Mouse (Mus musculus) limb, embryonic 14.5 days (tissue): ENCODE results near the gene Fig4. TPM values are rescaled to one million over a fixed set of nuclear protein-coding genes. Genes with fewer than 3 reads are reported as not detected.

Experiments
- ATAC-seq: fragments of 200-750 bp; cut with Nextera tagmentation; 2 replicates; pipeline ENCODE4 v1.8.0; 2017; ENCODE audit warnings: low read depth, moderate number of reproducible peaks, moderate TSS enrichment; ENCODE audit not compliant: low FRiP score
- DNase-seq: peaks from one replicate; pipeline ENCODE4 v3.0.0-alpha.2; 2015; ENCODE audit warnings: low spot score
- H3K27ac ChIP-seq: fragments of 300-500 bp; sonication (generic); replicated peaks from 2 replicates; pipeline ENCODE4 v1.5.1; 2014; ENCODE audit warnings: low read depth, mild to moderate bottlenecking, low read length, moderate library complexity, mixed read lengths
- H3K27me3 ChIP-seq: fragments of 300-500 bp; sonication (generic); 2 replicates; pipeline ENCODE4 v1.6.1; 2014; ENCODE audit warnings: low read length, mixed read lengths; ENCODE audit not compliant: control insufficient read depth, insufficient read depth
- H3K36me3 ChIP-seq: fragments of 300-500 bp; sonication (generic); 2 replicates; pipeline ENCODE4 v1.6.1; 2014; ENCODE audit warnings: mild to moderate bottlenecking, low read length, moderate library complexity, mixed read lengths; ENCODE audit not compliant: control insufficient read depth, insufficient read depth
- H3K4me1 ChIP-seq: fragments of 300-500 bp; sonication (generic); 2 replicates; pipeline ENCODE4 v1.6.1; 2014; ENCODE audit warnings: antibody characterized with exemption, low read length, mixed read lengths; ENCODE audit not compliant: control insufficient read depth, insufficient read depth
- H3K4me2 ChIP-seq: fragments of 300-500 bp; sonication (generic); replicated peaks from 2 replicates; pipeline ENCODE4 v1.6.1; 2014; ENCODE audit warnings: low read depth, mild to moderate bottlenecking, low read length, moderate library complexity; ENCODE audit not compliant: severe bottlenecking
- H3K4me3 ChIP-seq: fragments of 300-500 bp; sonication (generic); replicated peaks from 2 replicates; pipeline ENCODE4 v1.5.1; 2014; ENCODE audit warnings: low read length
- H3K9ac ChIP-seq: fragments of 300-500 bp; sonication (generic); 2 replicates; pipeline ENCODE4 v1.6.1; 2014; ENCODE audit warnings: mild to moderate bottlenecking, low read depth, low read length, moderate library complexity; ENCODE audit not compliant: severe bottlenecking
- H3K9me3 ChIP-seq: fragments of 300-500 bp; sonication (generic); 2 replicates; pipeline ENCODE4 v1.6.1; 2016; ENCODE audit warnings: low read length; ENCODE audit not compliant: control insufficient read depth
- POLR2A ChIP-seq: fragments of 200-500 bp; IDR thresholded peaks from 2 replicates; pipeline ENCODE4 v1.8.0; 2012; ENCODE audit warnings: inconsistent platforms, mild to moderate bottlenecking, moderate library complexity, borderline replicate concordance; ENCODE audit not compliant: insufficient read depth, insufficient read length; ENCODE audit errors: extremely low read depth
- WGBS: fragments of 180-500 bp; shearing (Covaris S2); extraction: QIAGEN DNeasy Blood & Tissue Kit; methylation state at CpG from one replicate; pipeline ENCODE4 v1.1.7; 2014; 5-methylcytosine and 5-hydroxymethylcytosine counted together
- polyA plus RNA-seq, 2 experiments: library from polyadenylated mRNA; depleted of rRNA in 1 of 2; stranded (reverse) in 1 of 2; unstranded in 1 of 2; fragments of >200 nt; fragmentation: Nextera tagmentation in 1 of 2; extraction: Ambion mirVana in 1 of 2; gene quantifications; 2 replicates each; pipeline versions ENCODE4 v1.2.1 to v1.2.3; 2012 to 2014

Fig4 gene
- polyA plus RNA-seq, 2 experiments, result 9.5 to 18.8 TPM

GRCm38 (mm10) chr10:41280796-41281195 lies 22.3 kb downstream of the Fig4 start:
- Histone ChIP-seq H3K4me3 (no peak overlapping the region), H3K9me3 (no peaks in the 10 kb centered on the region), H3K27me3 (no peaks in the 10 kb centered on the region), H3K4me2 (no peak overlapping the region), H3K4me1 (no peaks in the 10 kb centered on the region), H3K36me3 (no peaks in the 10 kb centered on the region; the same call in 1 of the 2 replicates), H3K27ac (no peak overlapping the region), H3K9ac (no peak overlapping the region)
- DNase-seq (no peak), ATAC-seq (no peak)
- TF ChIP-seq POLR2A, result no peak
- 86% methylated on average over 2 of the region's 2 CpGs for WGBS

DNA sequence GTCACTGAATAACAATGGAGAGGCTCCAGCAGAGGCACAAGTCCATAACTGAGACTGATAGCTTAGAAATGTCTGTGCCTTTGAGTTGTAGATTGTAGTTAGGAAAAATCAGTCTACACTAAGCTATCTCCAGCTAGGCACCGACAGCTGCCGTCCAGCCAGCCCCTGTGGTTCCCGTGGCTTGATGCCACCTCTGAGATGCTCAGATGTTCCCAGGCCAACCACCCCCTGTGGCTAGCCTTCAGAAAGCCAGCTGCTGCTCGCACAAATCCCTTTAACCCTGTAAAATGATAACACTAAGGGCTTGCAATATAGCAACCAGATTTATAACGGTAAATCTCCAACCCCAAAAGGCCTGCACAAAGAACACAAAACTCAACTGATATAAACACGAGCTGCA lies 22.9 kb downstream of the Fig4 start:
- ATAC-seq (no peak; the same call in 1 of the 2 replicates), DNase-seq (no peak)
- no peaks in the 10 kb centered on the region for H3K9me3 ChIP-seq
- no peaks in the 10 kb centered on the region for H3K4me1 ChIP-seq
- no peak overlapping the region for H3K4me3 ChIP-seq
- no peaks in the 10 kb centered on the region; the same call in 1 of the 2 replicates for H3K36me3 ChIP-seq
- H3K9ac ChIP-seq, result no peak overlapping the region
- WGBS, result 62% methylated on average over 6 of the region's 6 CpGs
- H3K27ac ChIP-seq, result no peak overlapping the region
- TF ChIP-seq POLR2A, result no peak
- no peaks in the 10 kb centered on the region for H3K27me3 ChIP-seq
- no peak overlapping the region for H3K4me2 ChIP-seq

DNA sequence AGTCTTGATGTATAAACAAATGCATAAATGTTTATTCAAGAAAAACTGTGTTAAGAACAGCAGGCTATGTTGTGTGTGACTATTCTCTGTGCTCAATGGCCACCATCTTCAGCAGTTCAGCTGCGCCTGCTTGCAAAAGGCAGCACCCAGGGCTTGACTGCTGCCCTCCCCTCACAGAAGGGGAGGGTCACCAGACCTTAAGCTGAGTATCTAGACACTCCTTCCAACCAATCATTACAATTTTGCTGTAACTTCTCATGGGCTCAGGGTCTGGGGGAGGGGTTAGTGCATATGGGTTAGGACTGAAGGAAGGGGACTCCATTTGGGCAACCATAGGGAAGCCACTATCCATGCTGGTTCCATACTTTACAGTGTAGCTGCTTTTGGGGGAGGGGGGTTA lies 24.3 kb downstream of the Fig4 start:
- Histone ChIP-seq H3K4me1 (no peaks in the 10 kb centered on the region), H3K36me3 (no peaks in the 10 kb centered on the region; the same call in 1 of the 2 replicates), H3K4me3 (no peak overlapping the region), H3K27me3 (no peaks in the 10 kb centered on the region), H3K27ac (no peak overlapping the region), H3K9me3 (no peaks in the 10 kb centered on the region), H3K4me2 (no peak overlapping the region), H3K9ac (no peak overlapping the region)
- ATAC-seq, result no peak
- DNase-seq, result no peak
- 90% methylated on average over 1 of the region's 1 CpGs for WGBS
- no peak for TF ChIP-seq POLR2A

- WGBS, result 78% methylated on average over 1 of the region's 1 CpGs
- no peak for DNase-seq
- H3K27me3 ChIP-seq, result no peaks in the 10 kb centered on the region
- no peaks in the 10 kb centered on the region for H3K36me3 ChIP-seq
- H3K4me3 ChIP-seq, result no peak overlapping the region
- H3K4me2 ChIP-seq, result no peak overlapping the region
- no peaks in the 10 kb centered on the region for H3K4me1 ChIP-seq
- ATAC-seq, result no peak
- no peak overlapping the region for H3K27ac ChIP-seq
- H3K9ac ChIP-seq, result no peak overlapping the region
- H3K9me3 ChIP-seq, result no peaks in the 10 kb centered on the region
- TF ChIP-seq POLR2A, result no peak
These were observed 28.2 kb downstream of the Fig4 start for GRCm38 (mm10) chr10:41274871-41275270.

DNA sequence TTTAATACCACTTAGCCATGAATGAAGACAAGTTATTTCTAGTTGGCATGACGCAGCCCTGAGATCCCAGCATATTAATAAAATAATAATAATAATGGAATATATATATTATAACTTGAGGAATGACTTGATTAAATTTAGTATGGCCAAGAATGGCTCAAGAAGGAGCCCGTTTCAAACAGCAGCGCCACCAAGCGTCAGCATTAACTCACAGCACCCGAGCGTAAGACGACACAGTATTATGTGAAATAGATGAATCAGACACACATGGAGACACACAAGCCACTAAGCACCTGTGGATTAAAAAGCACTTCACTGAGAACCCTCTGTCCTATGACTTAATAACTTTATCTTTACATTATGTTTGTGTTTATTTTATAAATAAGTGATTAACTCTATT lies 31.2 kb downstream of the Fig4 start:
- H3K27me3 ChIP-seq, result no peaks in the 10 kb centered on the region
- no peak for DNase-seq
- ATAC-seq, result no peak
- no peaks in the 10 kb centered on the region for H3K9me3 ChIP-seq
- no peaks in the 10 kb centered on the region for H3K4me1 ChIP-seq
- 48% methylated on average over 7 of the region's 7 CpGs for WGBS
- no peak overlapping the region for H3K9ac ChIP-seq
- TF ChIP-seq POLR2A, result no peak
- H3K4me2 ChIP-seq, result no peak overlapping the region
- no peak overlapping the region for H3K27ac ChIP-seq
- H3K4me3 ChIP-seq, result no peak overlapping the region
- H3K36me3 ChIP-seq, result peaks cover 2% of the 10 kb centered on the region; the same call in 1 of the 2 replicates

DNA sequence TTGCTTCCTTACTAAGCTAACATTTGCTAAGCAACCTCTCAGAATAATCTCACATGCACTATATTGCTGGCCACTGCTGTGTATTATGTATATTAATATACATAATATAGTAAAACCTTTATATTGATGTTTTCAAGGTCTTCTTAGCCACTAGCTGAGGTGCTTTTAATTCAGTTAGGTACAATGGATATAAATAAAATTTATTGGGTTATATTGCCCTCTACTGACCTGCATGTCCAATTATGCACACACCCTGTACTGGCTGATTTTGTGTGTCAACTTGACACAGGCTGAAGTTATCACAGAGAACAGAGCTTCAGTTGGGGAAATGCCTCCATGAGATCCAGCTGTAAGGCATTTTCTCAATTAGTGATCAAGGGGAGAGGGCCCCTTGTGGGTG lies 41.2 kb downstream of the Fig4 start:
- Histone ChIP-seq H3K27ac (no peak overlapping the region), H3K36me3 (no peaks in the 10 kb centered on the region), H3K9ac (no peak overlapping the region), H3K9me3 (no peaks in the 10 kb centered on the region), H3K27me3 (no peaks in the 10 kb centered on the region), H3K4me2 (no peak overlapping the region), H3K4me3 (no peak overlapping the region), H3K4me1 (no peaks in the 10 kb centered on the region)
- TF ChIP-seq POLR2A, result no peak
- ATAC-seq, result no peak
- no peak for DNase-seq
